Mouse (Mus musculus) frontal cortex, adult (tissue): ENCODE measurements around the gene Pcna.

Experiments used
- ATAC-seq: cut with Nextera tagmentation; 2 replicates; pipeline ENCODE4 v1.9.2; 2017; ENCODE audit warnings: mild to moderate bottlenecking, moderate library complexity, mixed read lengths; ENCODE audit not compliant: low TSS enrichment

The Pcna gene

DNA sequence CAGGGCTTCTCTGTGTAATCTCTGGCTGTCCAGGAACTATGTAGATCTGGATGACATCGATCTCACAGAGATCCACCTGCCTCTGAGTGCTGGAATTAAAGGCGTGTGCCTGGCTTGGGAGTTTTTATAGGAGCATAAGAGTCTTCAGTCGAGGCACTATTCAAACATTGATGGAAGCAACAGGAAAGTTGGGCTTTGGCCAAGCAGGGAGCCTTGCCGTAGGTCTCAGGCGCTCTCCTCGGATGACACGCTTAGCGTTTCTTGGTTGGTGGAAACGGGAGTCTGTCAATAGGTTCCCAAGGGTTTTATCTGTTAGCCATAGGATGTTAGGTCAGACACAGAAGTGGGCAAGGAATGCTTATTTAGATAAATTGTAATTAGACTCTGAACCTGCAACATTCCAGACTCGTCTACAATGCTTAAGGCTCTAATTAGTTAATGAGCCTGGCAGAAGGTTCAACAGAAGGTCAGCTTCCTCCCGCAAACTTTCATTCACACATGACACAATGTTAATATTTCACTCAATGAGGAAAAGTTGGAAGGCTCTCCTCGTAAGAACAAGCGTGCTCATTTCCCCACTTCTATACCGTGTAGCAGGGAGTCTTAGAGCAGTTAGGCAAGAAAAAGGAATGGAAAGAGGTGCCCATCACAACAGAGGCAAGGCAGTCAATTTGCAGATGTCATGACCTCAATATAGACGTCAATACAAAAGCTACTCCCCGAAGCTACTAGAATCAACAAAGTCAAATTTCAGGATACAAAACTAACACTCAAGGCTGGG, 18.9 kb downstream of the Pcna start:
- ATAC-seq = no peak

DNA sequence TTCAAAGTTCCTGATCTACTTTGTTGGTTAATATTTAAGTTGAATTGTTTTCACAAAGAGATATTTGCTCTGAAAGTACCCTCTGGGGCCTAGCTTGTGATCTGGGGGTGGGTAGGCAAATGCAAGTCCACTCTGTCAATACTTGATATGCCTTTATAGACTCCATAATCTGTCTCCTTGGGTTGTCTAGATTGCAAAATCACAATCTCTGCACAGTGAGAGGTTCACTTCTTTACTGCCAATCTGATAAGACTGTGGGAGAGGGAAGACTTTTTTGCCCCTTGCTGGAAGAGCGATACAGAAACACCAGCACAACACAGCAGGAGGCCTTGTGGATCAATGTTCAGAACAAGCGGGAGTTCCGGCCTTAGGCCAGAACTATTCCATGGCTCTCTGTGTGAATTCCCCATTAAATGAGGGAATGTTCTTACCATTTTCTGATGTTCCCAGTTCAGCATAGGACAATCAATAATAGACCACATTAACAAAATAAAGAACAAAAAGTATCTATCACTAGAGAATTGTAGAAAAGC, 20.6 kb downstream of the Pcna start:
- ATAC-seq = no peak

DNA sequence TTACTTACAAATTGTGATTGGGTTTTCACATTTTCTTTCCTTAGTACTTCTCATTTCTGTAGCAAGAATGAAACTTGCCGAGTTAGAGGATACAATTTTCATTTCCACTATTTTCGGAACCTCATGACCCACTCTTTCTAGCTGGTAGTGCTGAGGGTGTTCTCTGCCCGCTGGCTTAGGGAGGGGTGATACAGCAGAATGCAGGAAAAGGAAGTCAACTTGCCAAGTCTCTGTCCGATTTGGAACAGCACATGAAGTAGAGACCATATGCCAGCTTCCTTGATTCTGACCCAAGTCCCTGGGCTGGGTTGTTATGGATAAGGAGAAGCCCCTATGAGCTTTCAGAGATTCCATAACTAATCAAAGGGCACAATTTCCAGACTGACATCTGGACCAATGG, 28.8 kb downstream of the Pcna start:
- ATAC-seq = 0 out of 2 replicates have a peak, but pooled peaks have one; percentile 29

GRCm38 (mm10) chr2:132221611-132222073, 31.5 kb downstream of the Pcna start:
- ATAC-seq = peak; percentile 89

- ATAC-seq = no peak
Measured at GRCm38 (mm10) chr2:132211995-132212656, 41.0 kb downstream of the Pcna start.

DNA sequence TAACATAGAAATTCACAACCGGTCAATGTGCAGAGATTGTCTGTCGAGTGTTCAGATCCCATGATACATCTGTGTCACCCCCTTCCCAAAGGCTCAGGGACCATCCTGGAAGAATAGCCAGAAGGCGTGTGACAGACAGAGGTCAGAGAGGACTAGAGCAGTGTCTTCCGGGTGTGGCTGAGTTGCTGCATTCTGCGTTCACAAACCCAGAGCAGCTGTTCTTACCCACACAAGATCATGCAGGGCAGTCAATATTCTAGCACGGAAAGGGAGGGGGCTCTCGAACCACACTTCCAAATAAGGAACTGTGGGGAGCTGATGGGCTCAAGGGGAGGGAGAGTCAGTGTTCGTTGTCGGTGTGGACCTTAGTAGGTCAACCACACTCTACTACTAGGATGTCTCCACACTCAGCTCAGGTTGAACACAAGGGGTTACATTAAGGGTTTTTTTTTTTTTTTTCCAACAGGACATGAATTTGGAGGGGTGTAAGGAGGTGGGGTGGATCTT, 42.3 kb downstream of the Pcna start:
- no peak for ATAC-seq

DNA sequence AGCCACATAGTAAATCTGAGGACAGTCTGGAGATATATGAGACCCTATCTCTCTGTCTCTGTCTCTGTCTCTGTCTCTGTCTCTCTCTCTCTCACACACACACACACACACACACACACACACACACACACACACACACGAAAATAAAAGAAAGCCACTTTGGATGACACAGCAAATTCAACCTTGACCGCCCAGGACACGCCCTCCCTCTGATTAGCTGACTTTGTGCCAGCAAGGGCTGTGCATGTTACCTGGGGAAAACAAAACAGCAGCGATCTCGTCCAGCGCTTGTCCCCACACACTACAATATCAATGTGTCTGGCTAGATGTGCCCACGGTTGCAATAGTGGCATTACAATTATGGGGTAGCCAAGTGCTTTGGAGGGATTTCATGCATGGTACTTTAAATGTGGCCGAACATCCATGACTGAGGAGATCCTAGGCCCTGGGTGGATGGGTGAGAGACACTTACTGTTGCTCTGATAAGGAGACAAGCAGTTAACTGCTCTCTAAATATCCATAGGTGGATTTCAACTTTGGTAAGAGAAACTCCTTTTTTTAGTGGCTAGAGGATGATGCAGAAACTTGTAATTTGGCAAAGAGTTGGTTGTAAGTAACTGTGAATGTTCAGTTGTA, 44.8 kb downstream of the Pcna start:
- ATAC-seq = no peak

- no peak for ATAC-seq
Measured at GRCm38 (mm10) chr2:132206316-132206881, 46.7 kb downstream of the Pcna start.

DNA sequence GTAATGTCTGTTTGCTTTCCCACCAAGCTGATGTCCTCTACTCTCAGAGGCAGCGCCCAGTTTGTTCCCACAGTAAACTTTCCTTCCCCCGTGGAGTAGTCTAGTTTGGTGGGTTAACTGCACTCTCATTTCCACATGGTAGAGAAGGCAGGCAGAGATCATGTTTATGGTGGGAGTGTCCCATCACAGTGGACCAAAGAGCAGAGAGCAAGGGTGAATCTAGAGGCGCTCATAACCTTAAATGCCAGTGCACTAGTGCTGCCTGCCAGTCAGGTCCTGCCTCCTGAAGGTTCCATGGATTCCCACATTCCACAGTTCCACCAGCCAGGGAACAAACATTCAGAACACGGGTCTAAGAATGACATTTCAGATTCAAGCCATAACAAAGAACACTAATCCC, 47.6 kb downstream of the Pcna start:
- ATAC-seq = no peak

DNA sequence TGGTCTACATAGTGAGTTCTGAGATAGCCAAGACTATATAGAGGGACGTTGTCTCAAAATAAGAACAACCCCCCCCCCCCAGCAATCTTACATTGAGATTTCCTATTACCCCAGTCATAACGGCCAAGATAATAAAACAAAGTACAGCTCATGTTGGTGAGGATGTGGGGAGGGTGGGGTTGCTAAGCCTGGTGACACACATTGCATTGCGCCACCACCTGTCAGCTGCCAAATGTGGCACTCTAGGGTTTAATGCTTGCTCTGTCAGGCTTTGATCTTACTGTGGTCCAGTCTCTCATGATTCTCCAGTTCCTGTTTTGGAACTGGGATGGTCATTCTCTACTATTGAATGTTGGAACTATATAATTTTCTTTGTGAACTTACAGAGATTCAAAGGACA, 49.3 kb downstream of the Pcna start:
- no peak for ATAC-seq

- no peak for ATAC-seq
Measured at GRCm38 (mm10) chr2:132203186-132203585, 49.9 kb downstream of the Pcna start.
